Mouse (Mus musculus): ENCODE measurements at regions not wholly inside any gene's neighbourhood (a gene's known extent, or its start where the extent isn't known, plus 50 kb on each side); places are given as distances from the start of the nearest gene placed in this dataset.

GRCm38 (mm10) chr6:100483084-100483810, 187.7 kb downstream of the Shq1 start:
- TF ChIP-seq NANOG (IDR thresholded peaks at IDR 0.05; ENCODE audit: borderline replicate concordance, low read length) (no peak), CTCF (conservative IDR thresholded peaks at IDR 0.05; ENCODE audit: low read length) (no peak), POU5F1 (IDR thresholded peaks at IDR 0.05; ENCODE audit: borderline replicate concordance, low read length) (no peak)
- Histone ChIP-seq H3K4me3 (replicated peaks; ENCODE audit: low read length) (peak overlapping the region; percentile 8), H3K9me3 (ENCODE audit: low read length) (peaks cover 9% of the 10 kb centered on the region; the same call in 1 of the 2 replicates), H3K4me1 (replicated peaks; ENCODE audit: low read depth, low read length) (peaks cover 55% of the 10 kb centered on the region), H3K27me3 (ENCODE audit: insufficient read depth, low read length) (no peaks in the 10 kb centered on the region), H3K36me3 (ENCODE audit: insufficient read depth, low read length) (no peaks in the 10 kb centered on the region)

- TF ChIP-seq POU5F1 (IDR thresholded peaks at IDR 0.05; ENCODE audit: borderline replicate concordance, low read length) (no peak), NANOG (IDR thresholded peaks at IDR 0.05; ENCODE audit: borderline replicate concordance, low read length) (peak; percentile 61; the same call in 1 of the 2 replicates)
- H3K27me3 ChIP-seq (ENCODE audit: insufficient read depth, low read length): no peaks in the 10 kb centered on the region
- H3K4me1 ChIP-seq (replicated peaks; ENCODE audit: low read depth, low read length): peaks cover 60% of the 10 kb centered on the region
- no peaks in the 10 kb centered on the region for H3K36me3 ChIP-seq (ENCODE audit: insufficient read depth, low read length)
- peak overlapping the region; percentile 8; the same call in 1 of the 2 replicates for H3K4me3 ChIP-seq (replicated peaks; ENCODE audit: low read length)
- peaks cover 9% of the 10 kb centered on the region; the same call in 1 of the 2 replicates for H3K9me3 ChIP-seq (ENCODE audit: low read length)
Measured at GRCm38 (mm10) chr6:100482572-100482971, 188.4 kb downstream of the Shq1 start.

GRCm38 (mm10) chr6:100480525-100480924, 190.4 kb downstream of the Shq1 start:
- TF ChIP-seq NANOG (IDR thresholded peaks at IDR 0.05; ENCODE audit: borderline replicate concordance, low read length) (no peak), POU5F1 (IDR thresholded peaks at IDR 0.05; ENCODE audit: borderline replicate concordance, low read length) (no peak), CTCF (conservative IDR thresholded peaks at IDR 0.05; ENCODE audit: low read length) (no peak)

GRCm38 (mm10) chr6:100479881-100480280, 191.1 kb downstream of the Shq1 start:
- Histone ChIP-seq H3K4me3 (replicated peaks; ENCODE audit: low read length) (no peak overlapping the region), H3K27me3 (ENCODE audit: insufficient read depth, low read length) (no peaks in the 10 kb centered on the region), H3K9me3 (ENCODE audit: low read length) (no peaks in the 10 kb centered on the region), H3K4me1 (replicated peaks; ENCODE audit: low read depth, low read length) (peaks cover 87% of the 10 kb centered on the region), H3K36me3 (ENCODE audit: insufficient read depth, low read length) (no peaks in the 10 kb centered on the region)
- TF ChIP-seq POU5F1 (IDR thresholded peaks at IDR 0.05; ENCODE audit: borderline replicate concordance, low read length): no peak
- no peak for TF ChIP-seq CTCF (conservative IDR thresholded peaks at IDR 0.05; ENCODE audit: low read length)
- no peak for TF ChIP-seq NANOG (IDR thresholded peaks at IDR 0.05; ENCODE audit: borderline replicate concordance, low read length)

More at GRCm38 (mm10) chr6:100480525-100480924, 190.4 kb downstream of the Shq1 start:
- Histone ChIP-seq H3K9me3 (ENCODE audit: low read length) (peaks cover 5% of the 10 kb centered on the region; the same call in 1 of the 2 replicates), H3K36me3 (ENCODE audit: insufficient read depth, low read length) (no peaks in the 10 kb centered on the region), H3K4me1 (replicated peaks; ENCODE audit: low read depth, low read length) (peaks cover 80% of the 10 kb centered on the region), H3K27me3 (ENCODE audit: insufficient read depth, low read length) (no peaks in the 10 kb centered on the region), H3K4me3 (replicated peaks; ENCODE audit: low read length) (no peak overlapping the region)

GRCm38 (mm10) chr6:100479455-100479854, 191.5 kb downstream of the Shq1 start:
- Histone ChIP-seq H3K27me3 (ENCODE audit: insufficient read depth, low read length) (no peaks in the 10 kb centered on the region), H3K9me3 (ENCODE audit: low read length) (no peaks in the 10 kb centered on the region), H3K4me1 (replicated peaks; ENCODE audit: low read depth, low read length) (peaks cover 89% of the 10 kb centered on the region), H3K4me3 (replicated peaks; ENCODE audit: low read length) (no peak overlapping the region), H3K36me3 (ENCODE audit: insufficient read depth, low read length) (no peaks in the 10 kb centered on the region)
- TF ChIP-seq POU5F1 (IDR thresholded peaks at IDR 0.05; ENCODE audit: borderline replicate concordance, low read length) (no peak), NANOG (IDR thresholded peaks at IDR 0.05; ENCODE audit: borderline replicate concordance, low read length) (no peak), CTCF (conservative IDR thresholded peaks at IDR 0.05; ENCODE audit: low read length) (no peak)

- Histone ChIP-seq H3K9me3 (ENCODE audit: low read length) (peaks cover 15% of the 10 kb centered on the region), H3K27me3 (ENCODE audit: insufficient read depth, low read length) (no peaks in the 10 kb centered on the region), H3K4me3 (replicated peaks; ENCODE audit: low read length) (no peak overlapping the region), H3K36me3 (ENCODE audit: insufficient read depth, low read length) (no peaks in the 10 kb centered on the region), H3K4me1 (replicated peaks; ENCODE audit: low read depth, low read length) (peaks cover 70% of the 10 kb centered on the region)
- no peak for TF ChIP-seq POU5F1 (IDR thresholded peaks at IDR 0.05; ENCODE audit: borderline replicate concordance, low read length)
- no peak for TF ChIP-seq NANOG (IDR thresholded peaks at IDR 0.05; ENCODE audit: borderline replicate concordance, low read length)
Measured at GRCm38 (mm10) chr6:100476550-100477366, 189.5 kb upstream of the Rybp start.

GRCm38 (mm10) chr6:100475341-100475955, 188.2 kb upstream of the Rybp start:
- no peaks in the 10 kb centered on the region for H3K27me3 ChIP-seq (ENCODE audit: insufficient read depth, low read length)
- peaks cover 59% of the 10 kb centered on the region for H3K4me1 ChIP-seq (replicated peaks; ENCODE audit: low read depth, low read length)
- no peaks in the 10 kb centered on the region for H3K36me3 ChIP-seq (ENCODE audit: insufficient read depth, low read length)
- H3K9me3 ChIP-seq (ENCODE audit: low read length): peaks cover 28% of the 10 kb centered on the region
- no peak for TF ChIP-seq CTCF (conservative IDR thresholded peaks at IDR 0.05; ENCODE audit: low read length)
- no peak for TF ChIP-seq POU5F1 (IDR thresholded peaks at IDR 0.05; ENCODE audit: borderline replicate concordance, low read length)
- no peak for TF ChIP-seq NANOG (IDR thresholded peaks at IDR 0.05; ENCODE audit: borderline replicate concordance, low read length)
- H3K4me3 ChIP-seq (replicated peaks; ENCODE audit: low read length): no peak overlapping the region

GRCm38 (mm10) chr6:100474326-100474725, 187.0 kb upstream of the Rybp start:
- Histone ChIP-seq H3K27me3 (ENCODE audit: insufficient read depth, low read length) (no peaks in the 10 kb centered on the region), H3K36me3 (ENCODE audit: insufficient read depth, low read length) (no peaks in the 10 kb centered on the region)
- TF ChIP-seq CTCF (conservative IDR thresholded peaks at IDR 0.05; ENCODE audit: low read length): no peak
- TF ChIP-seq POU5F1 (IDR thresholded peaks at IDR 0.05; ENCODE audit: borderline replicate concordance, low read length): no peak
- TF ChIP-seq NANOG (IDR thresholded peaks at IDR 0.05; ENCODE audit: borderline replicate concordance, low read length): no peak

More at GRCm38 (mm10) chr6:100474326-100474725, 187.0 kb upstream of the Rybp start:
- Histone ChIP-seq H3K4me3 (replicated peaks; ENCODE audit: low read length) (no peak overlapping the region), H3K9me3 (ENCODE audit: low read length) (peaks cover 34% of the 10 kb centered on the region), H3K4me1 (replicated peaks; ENCODE audit: low read depth, low read length) (peaks cover 51% of the 10 kb centered on the region)

Measured in E14TG2a.4 (cell line).